In the genomic region with DNA sequence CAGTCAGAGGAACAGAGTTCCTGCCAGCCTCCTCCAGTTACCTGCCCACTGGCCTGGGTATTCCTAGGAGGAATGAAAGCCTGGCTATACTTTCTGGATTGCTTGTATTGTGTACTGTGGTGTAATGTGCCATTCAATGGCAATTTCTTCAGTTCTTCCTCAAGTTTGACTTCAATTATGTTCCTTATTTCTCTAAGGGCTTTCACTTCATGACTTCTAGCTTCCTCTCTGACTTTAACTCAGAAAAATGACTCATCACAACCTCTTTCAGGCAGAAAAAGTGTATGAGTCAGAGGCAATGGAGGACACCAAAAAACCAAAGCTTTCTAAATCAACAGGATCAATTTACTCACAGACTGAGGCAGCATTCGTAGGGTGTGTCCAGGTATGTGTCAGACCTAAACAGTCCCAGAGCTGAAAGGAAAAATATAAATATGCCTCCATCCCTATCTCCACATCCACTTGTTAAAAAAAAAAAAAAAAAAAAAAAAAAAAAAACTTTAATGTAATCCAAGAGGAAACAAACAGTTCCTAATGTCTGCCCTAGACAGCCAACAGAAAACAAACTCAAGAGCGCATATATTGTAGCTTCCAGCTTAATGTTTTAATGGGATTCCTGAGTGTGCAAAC, we compare ENCODE assay signal across 20 mouse cellular contexts.
DNase-seq lines count a peak whose midpoint lies in the region; ATAC-seq and TF ChIP-seq lines count a peak whose summit lies in the region.
"Had no signal": no experiment of that assay in that cellular context is flagged by ENCODE, and none has a peak within 500 bp of the region (broad histone marks: within the 10 kb centered on the region; RNA-seq: fewer than 3 reads in every experiment).

No protein-coding gene starts in this region.

- no peak for DNase-seq in frontal cortex, postnatal 14 days (ENCODE audit: low spot score in 2 of 2)
- DNase-seq in ES-E14 (ENCODE audit: low read depth, low spot score) = no peak
- DNase-seq in embryo, embryonic 9.5 days (ENCODE audit: extremely low spot score) = no peak
- DNase-seq in right cerebral cortex, adult 18-20 months = no peak
- no peak for DNase-seq in hindbrain, postnatal 0 days (ENCODE audit: low spot score)
- DNase-seq: adrenal gland, adult 8-10 months; B cell, adult 2 months; cerebellum, adult 18-20 months; heart, postnatal 4 days; liver, embryonic 13.5 days; right cerebral cortex, postnatal 25 days had no signal

- H3K79me2 ChIP-seq in myocyte (ENCODE audit: control insufficient read depth, insufficient read depth) = no peaks in the 10 kb centered on the region

- 90% methylated on average over 2 of the region's 2 CpGs for WGBS in hindbrain, postnatal 0 days

- H3K4me3 ChIP-seq in ES-E14 (ENCODE audit: insufficient read depth in 1 of 2, low read depth in 1 of 2, low read length in 2 of 2, poor library complexity in 1 of 2, severe bottlenecking in 1 of 2) (no peak overlapping the region), myocyte (no peak overlapping the region)
- no peak overlapping the region for H3K4me3 ChIP-seq in embryonic fibroblast, embryonic 13.5 days (ENCODE audit: insufficient read depth, low read length)
- H3K4me3 ChIP-seq in hindbrain, postnatal 0 days (ENCODE audit: low read length) = no peak overlapping the region
- H3K4me3 ChIP-seq: embryonic facial prominence, embryonic 13.5 days; heart, embryonic 13.5 days; limb, embryonic 10.5 days; liver, embryonic 13.5 days; lung, embryonic 15.5 days; neural tube, embryonic 12.5 days had no signal

- in situ Hi-C loops in ES-E14 (cut with MboI; ENCODE audit: low sequenced_read_pairs in 2 of 2, unreplicated experiment in 2 of 2) = no loop called here

- no peak for TF ChIP-seq CTCF in embryonic fibroblast, embryonic 13.5 days (IDR thresholded peaks at IDR 0.05; ENCODE audit: borderline replicate concordance, insufficient read depth, low read length)
- no peak for TF ChIP-seq CTCF in hindbrain, postnatal 0 days (IDR thresholded peaks at IDR 0.05; ENCODE audit: low read depth)

- H3ac ChIP-seq in myocyte (ENCODE audit: control insufficient read depth, insufficient read length) = no peak overlapping the region

- TF ChIP-seq POLR2A in embryonic fibroblast, embryonic 13.5 days (IDR thresholded peaks at IDR 0.05; ENCODE audit: low read depth, low read length) = no peak
- TF ChIP-seq POLR2A in myocyte (IDR thresholded peaks at IDR 0.05; ENCODE audit: insufficient read length, low read depth) = no peak

- no peaks in the 10 kb centered on the region for H3K27me3 ChIP-seq in myocyte (ENCODE audit: control insufficient read depth, insufficient read depth, insufficient read length)
- no peaks in the 10 kb centered on the region for H3K27me3 ChIP-seq in hindbrain, postnatal 0 days (ENCODE audit: insufficient read depth, low read length)
- H3K27me3 ChIP-seq: embryonic facial prominence, embryonic 13.5 days; heart, embryonic 13.5 days; liver, embryonic 13.5 days; lung, embryonic 15.5 days; neural tube, embryonic 12.5 days had no signal

- no peak overlapping the region for H3K27ac ChIP-seq in ES-E14 (ENCODE audit: insufficient read depth, low read depth, low read length, poor library complexity, severe bottlenecking)
- H3K27ac ChIP-seq in embryonic fibroblast, embryonic 13.5 days (ENCODE audit: insufficient read depth, low read length) = peak overlapping the region; percentile 64
- no peak overlapping the region for H3K27ac ChIP-seq in hindbrain, postnatal 0 days
- H3K27ac ChIP-seq: embryonic facial prominence, embryonic 13.5 days; heart, embryonic 13.5 days; limb, embryonic 10.5 days; liver, embryonic 13.5 days; lung, embryonic 15.5 days; neural tube, embryonic 12.5 days had no signal

- H3K36me3 ChIP-seq in ES-E14 (ENCODE audit: control insufficient read depth, insufficient read depth, low read length, poor library complexity, severe bottlenecking) (no peaks in the 10 kb centered on the region), myocyte (ENCODE audit: control insufficient read depth, insufficient read depth) (no peaks in the 10 kb centered on the region)
- no peaks in the 10 kb centered on the region for H3K36me3 ChIP-seq in hindbrain, postnatal 0 days (ENCODE audit: insufficient read depth, low read length)
- H3K36me3 ChIP-seq: embryonic facial prominence, embryonic 13.5 days; heart, embryonic 13.5 days; limb, embryonic 10.5 days; liver, embryonic 13.5 days; lung, embryonic 15.5 days; neural tube, embryonic 12.5 days had no signal

- peak overlapping the region; percentile 21 for H3K4me2 ChIP-seq in myocyte (ENCODE audit: low read depth)
- H3K4me2 ChIP-seq in hindbrain, postnatal 0 days (ENCODE audit: low read depth, low read length) = no peak overlapping the region
- H3K4me2 ChIP-seq: embryonic facial prominence, embryonic 13.5 days; heart, embryonic 13.5 days; liver, embryonic 13.5 days; lung, embryonic 15.5 days; neural tube, embryonic 12.5 days had no signal

- peak; percentile 29 for ATAC-seq in frontal cortex, adult (ENCODE audit: low TSS enrichment)
- no peak for ATAC-seq in hindbrain, postnatal 0 days
- ATAC-seq: inflammation-experienced regulatory T-cells, adult 6 months had no signal

- H3K9me3 ChIP-seq in ES-E14 (ENCODE audit: control insufficient read depth, insufficient read depth, low read depth, low read length) = no peaks in the 10 kb centered on the region
- no peaks in the 10 kb centered on the region for H3K9me3 ChIP-seq in hindbrain, postnatal 0 days (ENCODE audit: low read length)
- H3K9me3 ChIP-seq: embryonic facial prominence, embryonic 13.5 days; heart, embryonic 13.5 days; limb, embryonic 10.5 days; liver, embryonic 13.5 days; lung, embryonic 15.5 days; neural tube, embryonic 12.5 days had no signal

- H3K4me1 ChIP-seq in ES-E14 (ENCODE audit: control insufficient read depth in 2 of 2, insufficient read depth in 2 of 2, low read length in 2 of 2, poor library complexity in 1 of 2) = no peaks in the 10 kb centered on the region; a peak in 1 of 4 replicates
- H3K4me1 ChIP-seq in embryonic fibroblast, embryonic 13.5 days (ENCODE audit: control insufficient read depth, insufficient read depth, low read length) = no peaks in the 10 kb centered on the region
- no peaks in the 10 kb centered on the region for H3K4me1 ChIP-seq in hindbrain, postnatal 0 days (ENCODE audit: insufficient read depth, low read length)
- H3K4me1 ChIP-seq: embryonic facial prominence, embryonic 13.5 days; heart, embryonic 13.5 days; limb, embryonic 10.5 days; liver, embryonic 13.5 days; lung, embryonic 15.5 days; neural tube, embryonic 12.5 days had no signal

- no peak overlapping the region for H3K9ac ChIP-seq in ES-E14 (ENCODE audit: insufficient read depth, low read depth, low read length, poor library complexity, severe bottlenecking)
- H3K9ac ChIP-seq in hindbrain, postnatal 0 days (replicated peaks; ENCODE audit: low read length) = no peak overlapping the region
- H3K9ac ChIP-seq: embryonic facial prominence, embryonic 13.5 days; heart, embryonic 13.5 days; liver, embryonic 13.5 days; lung, embryonic 15.5 days; neural tube, embryonic 12.5 days had no signal

TF ChIP-seq in ES-E14, 5 proteins besides CTCF, POLR2A, EP300 and RAD21:
- TF ChIP-seq HCFC1 (IDR thresholded peaks at IDR 0.05; ENCODE audit: borderline replicate concordance, insufficient read depth, low read length) (no peak), MAFK (IDR thresholded peaks at IDR 0.05; ENCODE audit: insufficient read depth, low read depth, low read length) (no peak), ZNF384 (IDR thresholded peaks at IDR 0.05; ENCODE audit: low read depth, low read length) (peak; percentile 87), CHD2 (IDR thresholded peaks at IDR 0.05; ENCODE audit: low read depth, low read length) (no peak)

TF ChIP-seq in myocyte, 11 proteins besides CTCF, POLR2A, EP300 and RAD21:
- no peak for TF ChIP-seq MYOD1 (IDR thresholded peaks at IDR 0.05; ENCODE audit: control insufficient read depth in 1 of 3, insufficient read length in 2 of 3, low read depth in 2 of 3)
- TF ChIP-seq SRF (IDR thresholded peaks at IDR 0.05; ENCODE audit: control insufficient read depth, insufficient read length, low read depth) = no peak
- no peak for TF ChIP-seq E2F4 (IDR thresholded peaks at IDR 0.05; ENCODE audit: insufficient read depth)
- no peak for TF ChIP-seq POLR2AphosphoS2 (IDR thresholded peaks at IDR 0.05; ENCODE audit: insufficient read length, low read depth)
- no peak for TF ChIP-seq TCF12 (IDR thresholded peaks at IDR 0.05; ENCODE audit: insufficient read depth, poor library complexity, severe bottlenecking)
- no peak for TF ChIP-seq MYOG (IDR thresholded peaks at IDR 0.05; ENCODE audit: control insufficient read depth in 1 of 3, insufficient read depth in 1 of 3, insufficient read length in 2 of 3, low read depth in 2 of 3)
- no peak for TF ChIP-seq CEBPB (IDR thresholded peaks at IDR 0.05; ENCODE audit: insufficient read depth, poor library complexity, severe bottlenecking)
- TF ChIP-seq TCF3 (IDR thresholded peaks at IDR 0.05; ENCODE audit: insufficient read length, low read depth) = no peak
- no peak for TF ChIP-seq MAX (IDR thresholded peaks at IDR 0.05; ENCODE audit: low read depth)
